Mouse (Mus musculus) right cerebral cortex, postnatal 25 days (tissue): ENCODE measurements at regions not wholly inside any gene's neighbourhood (a gene's known extent, or its start where the extent isn't known, plus 50 kb on each side); places are given as distances from the start of the nearest gene placed in this dataset.
"Not testable (repeated sequence)": the region's sequence is repeated elsewhere in the genome, so short reads cannot be mapped to it uniquely, and the experiment has no call there.

Source experiments
- DNase-seq: peaks from one replicate; pipeline ENCODE4 v3.0.0; 2022

GRCm38 (mm10) chr12:62631888-62632490, 1109.0 kb downstream of the Lrfn5 start:
- peak; percentile 3 for DNase-seq

GRCm38 (mm10) chr12:62664602-62665001, 1141.7 kb downstream of the Lrfn5 start:
- DNase-seq = no peak

- not testable (repeated sequence) for DNase-seq
These were observed 1184.2 kb downstream of the Lrfn5 start for GRCm38 (mm10) chr12:62707198-62707597.
